Mouse (Mus musculus): ENCODE measurements at regions not wholly inside any gene's neighbourhood (a gene's known extent, or its start where the extent isn't known, plus 50 kb on each side); places are given as distances from the start of the nearest gene placed in this dataset.
A peak's percentile ranks its signal among the peaks of the same experiment; 100 is the strongest.

DNA sequence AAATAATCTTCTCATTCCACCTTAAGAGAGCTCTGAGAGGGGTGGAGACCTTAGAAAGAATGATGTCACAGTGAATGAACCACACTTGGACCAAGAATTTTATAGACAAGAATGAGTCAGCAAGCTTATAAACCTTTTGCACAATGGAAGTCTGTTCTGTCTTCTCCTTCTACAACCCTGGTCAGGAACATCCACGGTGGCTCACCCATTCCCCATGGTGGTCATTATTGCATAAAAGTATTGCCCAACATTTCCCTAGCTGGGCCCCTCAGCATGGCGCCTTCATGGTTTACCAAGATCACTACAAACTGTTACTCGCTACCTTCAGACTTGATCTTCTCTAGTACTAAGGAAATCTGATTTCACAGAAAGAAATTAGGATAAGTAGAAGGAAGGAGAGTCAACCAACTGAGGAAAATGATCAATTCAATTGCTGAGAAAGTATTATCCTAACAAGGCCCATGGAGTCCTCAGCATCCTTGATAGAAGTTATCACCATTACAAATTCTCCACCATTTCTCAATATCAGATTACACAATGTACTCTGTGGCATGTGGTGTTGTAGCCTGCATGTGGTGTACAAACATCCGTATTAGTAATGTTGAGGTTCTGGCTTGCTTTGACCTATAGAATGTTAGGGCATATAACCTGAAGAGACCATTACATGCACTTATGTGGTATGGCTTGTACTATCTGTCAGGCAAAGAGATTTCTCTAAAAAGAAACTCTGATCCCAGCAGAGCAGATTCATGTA lies 165.1 kb upstream of the Serpine2 start:
- no peak overlapping the region for H3K27ac ChIP-seq
- H3K4me2 ChIP-seq: no peak overlapping the region
- no peaks in the 10 kb centered on the region for H3K9me3 ChIP-seq (replicated peaks)
- H3K4me3 ChIP-seq: no peak overlapping the region
- peaks cover 32% of the 10 kb centered on the region for H3K4me1 ChIP-seq
- WGBS (ENCODE audit: insufficient replicate concordance): 66% methylated on average over 4 of the region's 4 CpGs
- ATAC-seq: no peak
- H3K27me3 ChIP-seq (replicated peaks): no peaks in the 10 kb centered on the region
- no peaks in the 10 kb centered on the region for H3K36me3 ChIP-seq
- no peak overlapping the region for H3K9ac ChIP-seq

DNA sequence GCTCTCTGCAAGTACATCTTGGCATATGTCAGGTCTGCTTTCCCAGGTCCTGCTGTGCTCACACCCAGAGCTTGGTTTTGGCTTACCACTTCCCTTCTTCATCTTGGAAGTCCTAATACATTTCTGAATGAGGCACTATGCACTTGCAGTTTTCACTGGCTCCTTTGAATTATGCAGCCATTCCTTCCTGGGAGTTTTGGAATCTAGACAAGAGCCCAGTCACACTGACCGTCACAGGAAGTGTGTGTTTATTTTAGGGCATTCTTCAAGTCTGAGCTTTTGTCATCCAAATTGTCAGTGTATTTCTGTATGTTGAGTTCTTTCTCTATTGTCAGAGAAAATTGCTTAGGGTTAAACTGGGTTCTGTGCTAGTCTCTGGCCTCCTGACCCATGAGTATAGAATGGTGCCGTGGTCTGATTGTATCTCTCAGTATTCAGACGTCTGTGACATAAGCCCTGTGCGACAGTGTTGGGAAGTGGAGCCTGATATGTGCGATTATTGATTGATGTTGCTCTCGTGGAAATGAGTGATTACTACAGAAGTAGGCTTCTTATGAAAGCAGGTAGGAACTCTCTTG lies 162.6 kb upstream of the Serpine2 start:
- Histone ChIP-seq H3K4me1 (peaks cover 22% of the 10 kb centered on the region), H3K27me3 (replicated peaks) (no peaks in the 10 kb centered on the region), H3K4me2 (no peak overlapping the region), H3K9ac (no peak overlapping the region), H3K36me3 (no peaks in the 10 kb centered on the region), H3K9me3 (replicated peaks) (no peaks in the 10 kb centered on the region), H3K4me3 (no peak overlapping the region), H3K27ac (0 out of 2 replicates have a peak overlapping the region, but pooled peaks have one; percentile 7)
- 47% methylated on average over 6 of the region's 6 CpGs for WGBS (ENCODE audit: insufficient replicate concordance)
- ATAC-seq: 0 out of 2 replicates have a peak, but pooled peaks have one; percentile 30

- H3K27me3 ChIP-seq (replicated peaks): no peaks in the 10 kb centered on the region
- H3K36me3 ChIP-seq: no peaks in the 10 kb centered on the region
- no peak overlapping the region for H3K4me2 ChIP-seq
- WGBS (ENCODE audit: insufficient replicate concordance): 68% methylated on average over 3 of the region's 3 CpGs
- no peak overlapping the region for H3K4me3 ChIP-seq
- no peak for ATAC-seq
- no peak overlapping the region for H3K27ac ChIP-seq
- H3K9ac ChIP-seq: no peak overlapping the region
- H3K9me3 ChIP-seq (replicated peaks): no peaks in the 10 kb centered on the region
- peaks cover 21% of the 10 kb centered on the region for H3K4me1 ChIP-seq
Observed at GRCm38 (mm10) chr1:80021866-80022265, 160.9 kb upstream of the Serpine2 start.

- Histone ChIP-seq H3K27ac (no peak overlapping the region), H3K4me3 (no peak overlapping the region), H3K4me1 (peaks cover 16% of the 10 kb centered on the region; the same call in 1 of the 2 replicates), H3K9me3 (replicated peaks) (no peaks in the 10 kb centered on the region), H3K4me2 (no peak overlapping the region), H3K36me3 (no peaks in the 10 kb centered on the region), H3K27me3 (replicated peaks) (no peaks in the 10 kb centered on the region), H3K9ac (no peak overlapping the region)
- ATAC-seq: no peak
- WGBS (ENCODE audit: insufficient replicate concordance): 39% methylated on average over 11 of the region's 11 CpGs
Observed at GRCm38 (mm10) chr1:80018391-80019065, 157.5 kb upstream of the Serpine2 start.

GRCm38 (mm10) chr1:80015474-80015873 lies 154.5 kb upstream of the Serpine2 start:
- H3K4me3 ChIP-seq: no peak overlapping the region
- no peak overlapping the region for H3K4me2 ChIP-seq
- ATAC-seq: no peak
- no peak overlapping the region for H3K27ac ChIP-seq
- no peaks in the 10 kb centered on the region for H3K9me3 ChIP-seq (replicated peaks)
- WGBS (ENCODE audit: insufficient replicate concordance): 37% methylated on average over 5 of the region's 5 CpGs
- H3K4me1 ChIP-seq: peaks cover 16% of the 10 kb centered on the region; the same call in 1 of the 2 replicates
- H3K9ac ChIP-seq: no peak overlapping the region
- H3K36me3 ChIP-seq: no peaks in the 10 kb centered on the region
- H3K27me3 ChIP-seq (replicated peaks): no peaks in the 10 kb centered on the region

DNA sequence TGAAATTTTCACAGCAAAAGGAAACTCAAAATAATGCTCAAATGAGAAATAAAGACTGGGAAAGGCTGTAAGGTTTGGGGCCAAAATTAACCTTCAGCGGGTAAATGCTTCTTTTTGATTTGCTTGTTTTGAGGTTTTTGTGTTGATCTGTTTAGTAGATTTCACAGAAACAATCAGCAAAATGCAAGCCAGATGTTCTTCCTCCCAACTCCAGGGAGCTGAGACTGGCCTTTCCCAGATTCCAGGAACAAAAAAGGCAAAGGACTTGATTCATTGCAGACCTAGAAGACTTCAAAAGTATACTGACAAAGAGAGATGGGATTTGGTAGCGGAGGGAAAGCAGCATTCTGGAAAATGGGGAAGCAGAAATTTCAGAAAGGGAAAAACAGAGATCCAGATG lies 153.6 kb upstream of the Serpine2 start:
- Histone ChIP-seq H3K36me3 (no peaks in the 10 kb centered on the region), H3K4me2 (no peak overlapping the region), H3K4me3 (no peak overlapping the region), H3K9ac (no peak overlapping the region), H3K27ac (no peak overlapping the region), H3K4me1 (peaks cover 14% of the 10 kb centered on the region; the same call in 1 of the 2 replicates), H3K27me3 (replicated peaks) (no peaks in the 10 kb centered on the region), H3K9me3 (replicated peaks) (no peaks in the 10 kb centered on the region)
- no peak for ATAC-seq
- WGBS (ENCODE audit: insufficient replicate concordance): 83% methylated on average over 2 of the region's 2 CpGs

- Histone ChIP-seq H3K27ac (no peak overlapping the region), H3K4me1 (no peaks in the 10 kb centered on the region), H3K4me3 (no peak overlapping the region), H3K27me3 (replicated peaks) (no peaks in the 10 kb centered on the region), H3K9ac (no peak overlapping the region), H3K36me3 (no peaks in the 10 kb centered on the region), H3K4me2 (no peak overlapping the region), H3K9me3 (replicated peaks) (no peaks in the 10 kb centered on the region)
- WGBS (ENCODE audit: insufficient replicate concordance): 49% methylated on average over 4 of the region's 4 CpGs
- ATAC-seq: no peak
Observed at GRCm38 (mm10) chr1:80010724-80011123, 149.7 kb upstream of the Serpine2 start.

DNA sequence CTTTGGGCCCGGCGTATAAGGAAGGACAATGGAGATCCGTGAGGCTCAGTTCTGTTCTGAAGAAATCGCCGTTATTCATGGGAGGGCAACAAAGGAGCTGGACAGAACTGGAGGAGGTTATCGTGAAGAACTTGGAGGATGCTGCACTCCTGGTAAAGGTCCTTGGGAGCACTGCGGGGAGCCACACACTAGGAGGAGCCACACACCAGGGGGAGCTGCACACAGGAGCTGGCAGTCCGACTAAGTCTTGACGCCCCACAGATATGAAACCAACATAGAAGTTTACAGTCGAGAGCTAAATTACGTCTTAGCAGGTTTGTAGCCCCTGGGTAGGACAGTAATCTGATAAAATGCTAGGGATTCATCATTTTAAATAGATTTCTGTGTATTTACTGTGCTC lies 138.1 kb upstream of the Serpine2 start:
- H3K27me3 ChIP-seq (replicated peaks): no peaks in the 10 kb centered on the region
- 0 out of 2 replicates have a peak, but pooled peaks have one; percentile 46 for ATAC-seq
- H3K4me1 ChIP-seq: no peaks in the 10 kb centered on the region
- H3K4me2 ChIP-seq: no peak overlapping the region
- 64% methylated on average over 11 of the region's 11 CpGs for WGBS (ENCODE audit: insufficient replicate concordance)
- H3K36me3 ChIP-seq: no peaks in the 10 kb centered on the region
- H3K9ac ChIP-seq: no peak overlapping the region
- H3K9me3 ChIP-seq (replicated peaks): no peaks in the 10 kb centered on the region
- H3K27ac ChIP-seq: no peak overlapping the region
- no peak overlapping the region for H3K4me3 ChIP-seq

DNA sequence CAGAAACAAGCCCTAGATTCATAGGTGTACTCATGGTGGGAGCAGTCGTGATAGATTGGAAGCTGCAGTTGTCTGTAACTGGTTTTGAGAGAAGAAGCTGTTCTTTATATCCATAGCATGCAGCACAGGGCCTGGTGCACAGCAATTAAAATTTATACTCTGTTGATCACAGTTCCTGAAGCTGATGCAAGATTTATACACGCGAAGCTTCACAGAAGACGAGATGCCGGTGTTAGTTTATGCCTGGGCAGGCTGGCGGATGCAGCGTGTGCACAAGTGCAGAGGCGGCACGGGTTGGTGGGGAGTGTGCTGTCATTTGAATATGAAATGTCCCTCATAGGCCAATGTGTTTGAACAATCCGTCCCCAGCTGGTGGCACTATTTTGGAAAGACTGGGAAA lies 136.9 kb upstream of the Serpine2 start:
- no peak for ATAC-seq
- H3K9ac ChIP-seq: no peak overlapping the region
- no peak overlapping the region for H3K27ac ChIP-seq
- no peak overlapping the region for H3K4me3 ChIP-seq
- H3K4me1 ChIP-seq: no peaks in the 10 kb centered on the region
- H3K36me3 ChIP-seq: no peaks in the 10 kb centered on the region
- H3K4me2 ChIP-seq: no peak overlapping the region
- H3K27me3 ChIP-seq (replicated peaks): no peaks in the 10 kb centered on the region
- no peaks in the 10 kb centered on the region for H3K9me3 ChIP-seq (replicated peaks)
- WGBS (ENCODE audit: insufficient replicate concordance): 78% methylated on average over 10 of the region's 10 CpGs

GRCm38 (mm10) chr1:79997456-79997855 lies 136.5 kb upstream of the Serpine2 start:
- 75% methylated on average over 6 of the region's 6 CpGs for WGBS (ENCODE audit: insufficient replicate concordance)
- no peak overlapping the region for H3K9ac ChIP-seq
- no peaks in the 10 kb centered on the region for H3K27me3 ChIP-seq (replicated peaks)
- no peaks in the 10 kb centered on the region for H3K4me1 ChIP-seq
- no peaks in the 10 kb centered on the region for H3K9me3 ChIP-seq (replicated peaks)
- H3K4me2 ChIP-seq: no peak overlapping the region
- no peak for ATAC-seq
- no peak overlapping the region for H3K4me3 ChIP-seq
- H3K27ac ChIP-seq: no peak overlapping the region
- no peaks in the 10 kb centered on the region for H3K36me3 ChIP-seq

GRCm38 (mm10) chr1:79984721-79985120 lies 123.7 kb upstream of the Serpine2 start:
- no peak for ATAC-seq
- WGBS (ENCODE audit: insufficient replicate concordance): 47% methylated on average over 3 of the region's 3 CpGs
- H3K9ac ChIP-seq: no peak overlapping the region
- H3K36me3 ChIP-seq: no peaks in the 10 kb centered on the region
- H3K4me1 ChIP-seq: no peaks in the 10 kb centered on the region
- H3K27ac ChIP-seq: no peak overlapping the region
- no peak overlapping the region for H3K4me3 ChIP-seq
- H3K4me2 ChIP-seq: no peak overlapping the region
- no peaks in the 10 kb centered on the region for H3K9me3 ChIP-seq (replicated peaks)
- H3K27me3 ChIP-seq (replicated peaks): no peaks in the 10 kb centered on the region

GRCm38 (mm10) chr1:79982678-79983280 lies 121.8 kb upstream of the Serpine2 start:
- Histone ChIP-seq H3K9ac (no peak overlapping the region), H3K36me3 (no peaks in the 10 kb centered on the region)

More at GRCm38 (mm10) chr1:79982678-79983280, 121.8 kb upstream of the Serpine2 start:
- Histone ChIP-seq H3K9me3 (replicated peaks) (no peaks in the 10 kb centered on the region), H3K27ac (no peak overlapping the region), H3K4me3 (no peak overlapping the region), H3K4me1 (no peaks in the 10 kb centered on the region), H3K4me2 (no peak overlapping the region), H3K27me3 (replicated peaks) (no peaks in the 10 kb centered on the region)
- 63% methylated on average over 13 of the region's 13 CpGs for WGBS (ENCODE audit: insufficient replicate concordance)
- no peak for ATAC-seq
